Mouse (Mus musculus): ENCODE data around the gene Itgb2. TPM values are rescaled to one million over a fixed set of nuclear protein-coding genes. Genes with fewer than 3 reads are reported as not detected.

Gene Itgb2
- polyA plus RNA-seq, 1 experiment = 154 TPM

DNA sequence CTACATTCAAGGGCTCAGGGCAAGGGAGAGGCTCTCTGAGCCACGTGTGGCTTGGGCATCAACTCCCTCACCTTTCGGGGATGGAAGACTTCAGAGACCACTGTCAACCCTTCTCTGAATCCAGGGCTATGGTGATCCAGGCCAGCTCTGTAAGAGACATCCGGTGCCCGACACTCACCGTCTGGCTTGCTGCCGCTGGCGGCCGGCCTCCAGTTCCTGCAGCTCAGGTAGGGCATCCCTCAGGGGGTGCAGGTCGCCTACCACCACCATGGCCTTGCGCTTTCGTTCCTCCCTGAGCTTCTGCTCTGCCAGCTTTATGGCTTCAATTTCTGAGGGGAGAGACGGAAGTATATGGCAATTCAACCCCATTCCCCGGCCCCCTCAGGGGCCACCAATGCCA, 32.9 kb upstream of the Itgb2 start:
- DNase-seq (ENCODE audit: low read depth in 1 of 2, low spot score in 2 of 2) = no peak
- no peaks in the 10 kb centered on the region for H3K4me1 ChIP-seq (ENCODE audit: control insufficient read depth, insufficient read depth, insufficient read length)
- no peak overlapping the region for H3K4me3 ChIP-seq (ENCODE audit: extremely low read depth, insufficient read depth, insufficient read length)

DNA sequence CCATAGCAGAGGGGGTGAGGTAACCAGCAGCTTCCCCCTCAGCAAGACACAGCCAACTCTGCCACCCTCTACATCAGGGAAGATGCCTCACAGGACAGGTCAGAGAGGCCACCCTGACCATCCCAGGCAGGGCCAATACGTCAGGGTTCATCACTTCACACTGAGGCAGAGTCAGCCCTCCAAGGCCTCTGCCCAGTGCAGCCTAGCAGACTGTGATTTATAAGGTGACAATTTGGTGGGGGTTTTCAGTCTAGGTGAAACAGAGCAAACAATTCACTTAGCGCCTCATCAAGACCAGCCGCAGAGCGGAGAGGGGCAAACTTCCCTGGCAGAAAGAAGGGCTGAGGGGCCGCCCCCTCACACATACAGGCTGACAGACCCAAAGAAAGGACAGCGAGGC, 31.8 kb upstream of the Itgb2 start:
- H3K36me3 ChIP-seq (ENCODE audit: control insufficient read depth, insufficient read depth, low read length) = peaks cover 32% of the 10 kb centered on the region
- no peak overlapping the region for H3K4me3 ChIP-seq (ENCODE audit: extremely low read depth, insufficient read depth, insufficient read length)
- no peaks in the 10 kb centered on the region for H3K27me3 ChIP-seq (ENCODE audit: control insufficient read depth, insufficient read depth, low read length)
- no peaks in the 10 kb centered on the region for H3K4me1 ChIP-seq (ENCODE audit: control insufficient read depth, insufficient read depth, insufficient read length)
- DNase-seq (ENCODE audit: low read depth in 1 of 2, low spot score in 2 of 2) = no peak
- H3K27ac ChIP-seq (ENCODE audit: insufficient read depth, low read length) = no peak overlapping the region
- TF ChIP-seq CTCF (IDR thresholded peaks at IDR 0.05; ENCODE audit: extremely low read depth, insufficient read depth, insufficient read length, insufficient replicate concordance) (no peak), POLR2A (IDR thresholded peaks at IDR 0.05; ENCODE audit: low read depth, low read length) (no peak)
- 92% methylated on average over 6 of the region's 6 CpGs for WGBS

More for the DNA sequence above, 32.9 kb upstream of the Itgb2 start:
- WGBS = 96% methylated on average over 13 of the region's 13 CpGs
- Histone ChIP-seq H3K27ac (ENCODE audit: insufficient read depth, low read length) (no peak overlapping the region), H3K27me3 (ENCODE audit: control insufficient read depth, insufficient read depth, low read length) (no peaks in the 10 kb centered on the region), H3K36me3 (ENCODE audit: control insufficient read depth, insufficient read depth, low read length) (peaks cover 28% of the 10 kb centered on the region)
- TF ChIP-seq CTCF (IDR thresholded peaks at IDR 0.05; ENCODE audit: extremely low read depth, insufficient read depth, insufficient read length, insufficient replicate concordance) (no peak), POLR2A (IDR thresholded peaks at IDR 0.05; ENCODE audit: low read depth, low read length) (no peak)

GRCm38 (mm10) chr10:77500636-77501035, 29.4 kb upstream of the Itgb2 start:
- no peaks in the 10 kb centered on the region for H3K4me1 ChIP-seq (ENCODE audit: control insufficient read depth, insufficient read depth, insufficient read length)
- H3K27ac ChIP-seq (ENCODE audit: insufficient read depth, low read length) = no peak overlapping the region
- no peaks in the 10 kb centered on the region for H3K27me3 ChIP-seq (ENCODE audit: control insufficient read depth, insufficient read depth, low read length)
- no peak for DNase-seq (ENCODE audit: low read depth in 1 of 2, low spot score in 2 of 2)
- peaks cover 32% of the 10 kb centered on the region for H3K36me3 ChIP-seq (ENCODE audit: control insufficient read depth, insufficient read depth, low read length)
- WGBS = 89% methylated on average over 14 of the region's 14 CpGs
- no peak overlapping the region for H3K4me3 ChIP-seq (ENCODE audit: extremely low read depth, insufficient read depth, insufficient read length)
- TF ChIP-seq CTCF (IDR thresholded peaks at IDR 0.05; ENCODE audit: extremely low read depth, insufficient read depth, insufficient read length, insufficient replicate concordance) (no peak), POLR2A (IDR thresholded peaks at IDR 0.05; ENCODE audit: low read depth, low read length) (no peak)

GRCm38 (mm10) chr10:77502967-77503922, 26.8 kb upstream of the Itgb2 start:
- Histone ChIP-seq H3K4me1 (ENCODE audit: control insufficient read depth, insufficient read depth, insufficient read length) (peaks cover 13% of the 10 kb centered on the region; the same call in 1 of the 2 replicates), H3K27ac (ENCODE audit: insufficient read depth, low read length) (no peak overlapping the region), H3K27me3 (ENCODE audit: control insufficient read depth, insufficient read depth, low read length) (no peaks in the 10 kb centered on the region), H3K4me3 (ENCODE audit: extremely low read depth, insufficient read depth, insufficient read length) (no peak overlapping the region), H3K36me3 (ENCODE audit: control insufficient read depth, insufficient read depth, low read length) (peaks cover 25% of the 10 kb centered on the region)
- WGBS = 93% methylated on average over 25 of the region's 25 CpGs
- DNase-seq (ENCODE audit: low read depth in 1 of 2, low spot score in 2 of 2) = no peak
- TF ChIP-seq CTCF (IDR thresholded peaks at IDR 0.05; ENCODE audit: extremely low read depth, insufficient read depth, insufficient read length, insufficient replicate concordance) = no peak
- no peak for TF ChIP-seq POLR2A (IDR thresholded peaks at IDR 0.05; ENCODE audit: low read depth, low read length)

GRCm38 (mm10) chr10:77504143-77504542, 25.9 kb upstream of the Itgb2 start:
- peaks cover 22% of the 10 kb centered on the region for H3K36me3 ChIP-seq (ENCODE audit: control insufficient read depth, insufficient read depth, low read length)
- no peak overlapping the region for H3K4me3 ChIP-seq (ENCODE audit: extremely low read depth, insufficient read depth, insufficient read length)
- DNase-seq (ENCODE audit: low read depth in 1 of 2, low spot score in 2 of 2) = no peak
- peaks cover 13% of the 10 kb centered on the region; the same call in 1 of the 2 replicates for H3K4me1 ChIP-seq (ENCODE audit: control insufficient read depth, insufficient read depth, insufficient read length)
- H3K27ac ChIP-seq (ENCODE audit: insufficient read depth, low read length) = no peak overlapping the region
- TF ChIP-seq CTCF (IDR thresholded peaks at IDR 0.05; ENCODE audit: extremely low read depth, insufficient read depth, insufficient read length, insufficient replicate concordance) (no peak), POLR2A (IDR thresholded peaks at IDR 0.05; ENCODE audit: low read depth, low read length) (no peak)
- WGBS = 89% methylated on average over 6 of the region's 6 CpGs
- H3K27me3 ChIP-seq (ENCODE audit: control insufficient read depth, insufficient read depth, low read length) = no peaks in the 10 kb centered on the region

DNA sequence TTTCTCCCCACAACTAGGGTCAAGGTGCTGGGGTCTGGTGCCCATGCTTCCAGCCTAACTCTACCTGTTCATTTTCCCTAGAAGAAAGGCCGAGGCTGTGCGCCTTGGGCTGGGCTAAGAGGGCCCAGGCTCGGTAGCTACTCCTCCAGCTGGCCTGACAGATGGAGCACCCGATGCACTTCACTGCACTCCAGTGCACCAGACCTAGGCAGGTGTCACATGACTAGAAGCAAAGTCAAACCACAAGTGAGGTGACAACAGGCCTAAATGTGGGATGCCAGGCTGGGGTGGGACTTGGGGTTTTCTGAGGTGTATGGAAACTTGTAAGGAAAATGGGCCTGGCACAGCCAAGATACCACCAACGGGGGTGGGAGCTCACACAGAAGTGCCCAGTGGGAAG, 23.5 kb upstream of the Itgb2 start:
- Histone ChIP-seq H3K4me3 (ENCODE audit: extremely low read depth, insufficient read depth, insufficient read length) (no peak overlapping the region), H3K36me3 (ENCODE audit: control insufficient read depth, insufficient read depth, low read length) (peaks cover 15% of the 10 kb centered on the region), H3K27ac (ENCODE audit: insufficient read depth, low read length) (no peak overlapping the region), H3K27me3 (ENCODE audit: control insufficient read depth, insufficient read depth, low read length) (no peaks in the 10 kb centered on the region), H3K4me1 (ENCODE audit: control insufficient read depth, insufficient read depth, insufficient read length) (peaks cover 15% of the 10 kb centered on the region; the same call in 1 of the 2 replicates)
- 33% methylated on average over 5 of the region's 5 CpGs for WGBS
- no peak for DNase-seq (ENCODE audit: low read depth in 1 of 2, low spot score in 2 of 2)
- TF ChIP-seq POLR2A (IDR thresholded peaks at IDR 0.05; ENCODE audit: low read depth, low read length) (no peak), CTCF (IDR thresholded peaks at IDR 0.05; ENCODE audit: extremely low read depth, insufficient read depth, insufficient read length, insufficient replicate concordance) (no peak)

Measured in spleen, adult 2 months (tissue).